Mouse (Mus musculus): ENCODE results near the gene Mgarp. TPM values are rescaled to one million over a fixed set of nuclear protein-coding genes. Genes with fewer than 3 reads are reported as not detected.
"Not testable (repeated sequence)": the region's sequence is repeated elsewhere in the genome, so short reads cannot be mapped to it uniquely, and the experiment has no call there.

Gene Mgarp
- total RNA-seq, 4 experiments from 2014 or later, result 0.85 TPM; not detected in 3

DNA sequence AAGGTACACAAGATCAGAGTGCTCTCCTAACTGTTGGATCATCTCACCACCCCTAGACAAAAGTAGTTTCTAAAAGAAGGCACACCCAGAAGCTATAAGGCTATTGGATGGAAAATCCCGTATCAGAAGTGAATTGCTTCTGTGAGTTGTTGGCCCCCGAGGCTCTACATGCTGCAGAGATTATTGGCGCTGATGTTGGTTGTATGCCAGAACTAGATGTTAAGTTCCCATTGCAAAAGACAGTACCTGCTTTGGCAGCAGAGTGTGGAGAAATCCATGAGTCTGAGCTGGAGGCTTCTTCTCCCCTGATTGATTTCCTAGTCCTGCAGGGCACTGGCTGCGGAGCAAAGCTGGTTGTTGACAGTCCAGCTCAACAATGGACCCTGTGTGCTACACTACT lies 28.5 kb downstream of the Mgarp start:
- no peak for DNase-seq (ENCODE audit: low spot score in 2 of 2)

GRCm38 (mm10) chr3:51366926-51367325 lies 29.6 kb downstream of the Mgarp start:
- no peak for DNase-seq (ENCODE audit: low spot score in 2 of 2)

- no peak for DNase-seq (ENCODE audit: low spot score in 2 of 2)
Measured at GRCm38 (mm10) chr3:51365517-51365882, 31.0 kb downstream of the Mgarp start.

- peak; percentile 50 to 54 for DNase-seq (ENCODE audit: low spot score in 2 of 2)
Measured at GRCm38 (mm10) chr3:51364703-51365516, 31.6 kb downstream of the Mgarp start.

DNA sequence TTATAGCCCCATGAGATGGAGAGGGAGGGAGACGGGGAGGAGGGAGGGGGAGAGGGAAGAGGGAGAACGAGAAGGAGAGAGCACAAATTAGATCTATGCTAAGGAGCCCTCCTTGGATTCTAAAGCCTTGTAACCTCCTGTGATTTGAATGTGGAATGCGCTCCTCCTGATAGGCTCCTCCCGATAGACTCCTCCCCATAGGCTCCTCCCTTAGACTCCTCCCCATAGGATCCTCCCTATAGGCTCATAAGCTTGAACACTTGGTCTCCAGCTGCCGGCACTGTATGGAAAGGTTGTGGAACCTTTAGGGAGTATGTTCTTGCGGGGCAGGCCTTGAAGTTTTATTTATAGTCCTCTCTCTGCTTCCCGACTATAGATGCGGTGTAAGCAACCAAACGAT lies 35.5 kb downstream of the Mgarp start:
- DNase-seq (ENCODE audit: low spot score in 2 of 2), result no peak

DNA sequence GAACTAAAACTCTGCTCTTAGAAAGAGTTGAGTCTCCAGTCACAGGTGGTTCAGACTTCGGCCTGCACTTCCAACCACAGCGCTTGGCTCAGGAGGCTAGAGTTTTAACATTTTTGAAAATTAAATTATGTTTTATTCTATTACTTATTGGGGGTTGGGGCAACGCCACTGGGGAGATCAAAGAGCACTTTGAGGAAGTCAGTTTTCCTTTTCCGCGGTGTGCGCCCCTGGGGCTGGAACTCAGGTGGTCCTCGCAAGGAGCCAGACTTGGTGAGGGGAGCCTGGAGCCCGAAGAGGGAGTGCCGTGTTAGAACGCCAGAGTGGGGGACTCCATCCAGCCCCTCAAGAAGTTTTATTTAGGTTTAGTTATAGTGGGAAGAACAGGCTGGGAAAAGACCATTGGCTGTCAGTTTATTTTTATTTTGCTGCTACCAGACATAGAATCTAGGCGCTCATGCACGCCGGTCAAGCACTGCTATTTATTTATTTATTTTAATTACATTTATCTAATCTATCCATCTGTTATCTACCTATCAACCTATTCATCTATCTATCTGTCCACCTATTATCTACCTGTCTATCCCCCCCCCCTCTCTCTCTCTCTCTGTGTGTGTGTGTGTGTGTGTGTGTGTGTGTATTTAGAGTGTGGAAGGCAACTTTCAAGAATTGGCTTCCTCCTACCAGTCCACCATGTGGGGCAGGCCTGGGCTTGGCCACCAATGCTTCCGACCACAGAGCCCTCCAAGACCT lies 36.8 kb downstream of the Mgarp start:
- no peak for DNase-seq (ENCODE audit: low spot score in 2 of 2)

DNA sequence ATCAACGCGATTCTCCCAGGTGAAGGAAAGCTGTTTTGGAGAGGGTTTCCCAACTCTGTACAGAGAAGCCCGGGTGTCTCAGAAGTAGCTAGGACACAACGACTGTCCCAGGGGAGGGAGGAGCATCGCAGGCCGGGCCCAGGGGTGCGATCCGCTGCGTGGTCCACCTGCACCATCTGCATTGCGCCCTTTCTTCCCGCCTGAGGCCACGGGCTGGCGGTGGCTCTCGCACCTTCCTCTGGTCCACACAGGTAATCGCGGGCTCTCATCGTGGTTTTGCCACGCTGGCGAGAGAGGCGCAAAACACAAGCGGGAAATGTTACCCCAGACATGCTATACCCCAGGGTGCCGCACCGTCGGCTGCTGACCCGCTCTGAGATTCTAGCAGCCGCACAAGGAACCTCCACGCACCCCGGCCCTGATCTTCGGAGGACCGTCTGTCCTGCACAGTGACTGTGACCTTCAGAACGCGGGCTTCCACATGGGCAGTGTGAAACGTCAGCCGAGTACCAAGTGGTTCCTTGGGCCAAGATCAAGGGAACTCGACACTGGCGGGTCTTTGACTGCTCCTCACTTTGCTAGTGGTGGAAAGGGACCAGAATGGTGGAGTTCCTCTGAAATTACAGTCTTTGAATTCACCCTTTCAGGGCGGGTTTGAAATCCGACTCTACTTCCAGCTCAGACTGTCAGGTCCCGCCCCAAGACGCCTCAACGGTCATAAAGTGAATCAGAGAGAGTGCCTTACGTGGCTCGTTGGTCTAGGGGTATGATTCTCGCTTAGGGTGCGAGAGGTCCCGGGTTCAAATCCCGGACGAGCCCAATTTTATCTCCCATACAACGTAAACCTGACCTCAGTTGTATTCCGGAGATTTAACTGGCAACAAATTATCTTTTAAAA lies 37.6 kb downstream of the Mgarp start:
- peak; percentile 34 to 40 for DNase-seq (ENCODE audit: low spot score in 2 of 2)

- peak; percentile 36 to 39 for DNase-seq (ENCODE audit: low spot score in 2 of 2)
Measured at GRCm38 (mm10) chr3:51358181-51358580, 38.4 kb downstream of the Mgarp start.

GRCm38 (mm10) chr3:51357624-51358023 lies 38.9 kb downstream of the Mgarp start:
- DNase-seq (ENCODE audit: low spot score in 2 of 2), result no peak

DNA sequence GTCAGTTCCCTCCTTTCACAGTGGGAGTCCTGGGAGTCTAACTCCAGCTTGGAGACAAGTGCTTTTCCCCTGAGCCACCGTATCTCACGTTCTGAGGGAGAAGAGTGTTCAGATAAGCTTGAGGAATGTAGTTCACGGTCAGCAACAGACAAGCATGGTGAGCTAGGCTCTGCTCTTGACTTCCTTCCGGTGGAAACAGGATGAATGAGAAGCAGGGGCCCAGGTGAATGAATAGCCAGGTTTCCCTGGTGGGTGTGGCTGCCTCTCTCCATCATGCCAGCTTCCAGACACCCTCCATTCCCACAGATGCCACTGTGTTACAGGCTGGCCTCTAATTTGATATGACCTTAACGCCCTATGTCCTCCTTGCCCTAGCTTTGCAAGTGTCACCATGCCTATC lies 39.5 kb downstream of the Mgarp start:
- no peak for DNase-seq (ENCODE audit: low spot score in 2 of 2)

GRCm38 (mm10) chr3:51354956-51355355 lies 41.6 kb downstream of the Mgarp start:
- DNase-seq (ENCODE audit: low spot score in 2 of 2), result not testable (repeated sequence)

GRCm38 (mm10) chr3:51354034-51354427 lies 42.5 kb downstream of the Mgarp start:
- no peak for DNase-seq (ENCODE audit: low spot score in 2 of 2)

DNA sequence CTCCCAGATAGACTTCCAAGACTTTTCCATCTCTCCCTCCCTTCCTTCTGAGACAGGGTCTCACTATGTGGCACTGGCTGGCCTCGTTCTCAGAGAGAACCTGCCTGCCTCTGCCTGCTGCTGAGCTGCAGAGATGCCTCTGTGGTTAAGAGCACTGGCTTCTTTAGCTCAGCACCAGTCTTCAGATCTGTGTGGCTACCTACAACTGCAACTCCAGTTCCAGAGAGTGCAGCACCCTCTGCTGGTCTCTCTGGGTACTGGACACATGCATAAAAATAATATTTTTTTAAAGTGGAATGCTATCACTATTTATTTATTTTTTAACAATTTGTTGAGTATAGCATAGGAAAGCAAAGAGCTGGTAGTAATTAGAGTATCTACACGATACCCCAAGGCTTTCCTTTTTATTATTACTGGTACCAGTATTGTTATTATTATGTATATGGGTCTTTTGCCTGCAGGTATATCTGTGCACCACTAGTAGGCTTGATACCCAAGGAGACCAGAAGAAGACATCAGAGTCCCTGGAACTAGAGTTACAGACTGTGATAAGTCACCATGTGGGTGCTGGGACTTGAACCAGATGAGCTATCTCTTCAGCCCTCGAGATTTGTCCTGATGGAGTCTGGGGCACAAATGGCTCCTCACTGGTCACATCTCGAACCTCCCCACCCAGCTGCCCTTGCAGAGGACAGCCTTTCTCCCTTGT lies 43.1 kb downstream of the Mgarp start:
- DNase-seq (ENCODE audit: low spot score in 2 of 2), result no peak

DNA sequence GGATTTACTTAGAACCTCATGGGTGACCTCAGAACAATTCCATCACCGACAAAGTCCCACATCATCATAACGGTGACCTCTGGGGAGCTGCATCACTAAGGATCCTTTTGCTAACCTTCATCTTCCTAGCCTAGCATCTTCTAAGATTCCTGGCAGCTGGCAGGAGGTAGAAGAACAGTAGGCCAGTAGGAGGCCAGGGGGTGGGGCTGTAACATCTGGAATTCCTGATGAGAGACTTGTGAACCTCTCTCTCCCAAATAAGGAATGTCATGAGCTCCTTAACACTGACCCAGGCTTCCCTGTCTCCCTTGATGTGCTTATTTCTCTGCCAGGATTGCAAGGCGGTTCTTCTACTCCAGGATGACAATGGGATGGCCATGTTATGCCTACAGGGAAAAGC lies 45.7 kb downstream of the Mgarp start:
- no peak for DNase-seq (ENCODE audit: low spot score in 2 of 2)

DNA sequence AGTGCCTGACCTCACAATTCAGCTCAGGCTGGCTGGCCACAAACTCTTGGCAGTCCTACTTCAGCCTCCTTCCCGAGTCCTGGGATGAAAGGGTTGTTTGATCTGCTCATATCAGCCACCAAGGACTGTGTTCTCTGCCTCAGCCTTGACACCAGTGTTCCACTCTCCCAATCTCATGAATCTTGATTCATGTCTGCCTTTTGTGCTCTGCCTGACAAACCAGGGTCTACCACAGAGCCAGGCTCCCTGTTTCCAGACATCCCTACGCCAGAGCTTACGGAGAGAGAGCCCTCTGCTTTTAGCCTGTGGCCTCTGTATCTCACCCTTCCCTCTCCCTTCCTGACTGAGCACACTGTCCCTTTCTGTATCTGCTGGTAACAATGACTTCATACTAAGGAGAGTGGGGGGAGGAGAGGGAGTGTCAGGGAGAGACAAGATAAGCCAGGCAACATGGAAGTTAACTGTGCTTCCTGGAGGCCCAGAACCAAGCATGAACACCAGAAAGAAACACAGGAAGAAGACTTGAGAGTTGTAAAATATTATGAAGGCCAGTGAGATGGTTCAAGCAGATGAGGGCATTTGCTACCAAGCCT lies 47.8 kb downstream of the Mgarp start:
- no peak for DNase-seq (ENCODE audit: low spot score in 2 of 2)

- DNase-seq (ENCODE audit: low spot score in 2 of 2), result not testable (repeated sequence)
Measured at GRCm38 (mm10) chr3:51345017-51345416, 51.5 kb downstream of the Mgarp start.

DNA sequence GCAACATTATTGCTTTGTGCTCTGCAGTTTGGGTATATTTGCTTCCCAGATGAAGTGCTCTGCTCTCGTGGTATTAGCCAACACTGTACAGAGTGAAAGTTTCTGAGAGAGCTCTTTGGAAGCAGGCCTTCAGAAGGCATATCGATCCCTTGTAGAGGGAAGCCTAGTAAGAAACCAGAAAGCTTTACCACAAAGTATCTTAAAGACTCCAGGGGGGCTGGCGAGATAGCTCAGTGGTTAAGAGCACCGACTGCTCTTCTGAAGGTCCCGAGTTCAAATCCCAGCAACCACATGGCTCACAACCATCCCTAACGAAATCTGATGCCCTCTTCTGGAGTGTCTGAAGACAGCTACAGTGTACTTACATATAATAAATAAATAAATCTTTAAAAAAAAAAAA lies 52.4 kb downstream of the Mgarp start:
- not testable (repeated sequence) for DNase-seq (ENCODE audit: low spot score in 2 of 2)

DNA sequence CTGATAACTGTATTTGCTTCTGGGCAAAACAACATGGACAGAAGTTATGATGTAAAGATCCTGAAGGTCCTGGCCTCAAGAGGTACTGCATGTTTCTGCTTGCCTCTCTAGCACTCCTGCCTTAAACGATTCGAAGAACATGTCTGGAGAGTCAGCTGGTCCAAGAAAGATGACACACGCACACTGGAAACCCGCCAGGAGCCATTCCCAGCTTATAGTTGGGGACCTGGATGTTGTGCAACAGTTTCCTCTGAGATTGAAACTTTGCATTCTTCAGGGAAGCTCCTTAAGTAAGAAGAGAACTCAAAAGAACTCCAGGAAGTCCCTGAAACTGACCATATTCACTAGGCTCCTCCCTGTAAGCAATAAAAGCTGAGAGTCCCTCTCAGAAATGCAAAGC lies 53.3 kb downstream of the Mgarp start:
- no peak for DNase-seq (ENCODE audit: low spot score in 2 of 2)

- no peak for DNase-seq (ENCODE audit: low spot score in 2 of 2)
Measured at GRCm38 (mm10) chr3:51342152-51342551, 54.4 kb downstream of the Mgarp start.

DNA sequence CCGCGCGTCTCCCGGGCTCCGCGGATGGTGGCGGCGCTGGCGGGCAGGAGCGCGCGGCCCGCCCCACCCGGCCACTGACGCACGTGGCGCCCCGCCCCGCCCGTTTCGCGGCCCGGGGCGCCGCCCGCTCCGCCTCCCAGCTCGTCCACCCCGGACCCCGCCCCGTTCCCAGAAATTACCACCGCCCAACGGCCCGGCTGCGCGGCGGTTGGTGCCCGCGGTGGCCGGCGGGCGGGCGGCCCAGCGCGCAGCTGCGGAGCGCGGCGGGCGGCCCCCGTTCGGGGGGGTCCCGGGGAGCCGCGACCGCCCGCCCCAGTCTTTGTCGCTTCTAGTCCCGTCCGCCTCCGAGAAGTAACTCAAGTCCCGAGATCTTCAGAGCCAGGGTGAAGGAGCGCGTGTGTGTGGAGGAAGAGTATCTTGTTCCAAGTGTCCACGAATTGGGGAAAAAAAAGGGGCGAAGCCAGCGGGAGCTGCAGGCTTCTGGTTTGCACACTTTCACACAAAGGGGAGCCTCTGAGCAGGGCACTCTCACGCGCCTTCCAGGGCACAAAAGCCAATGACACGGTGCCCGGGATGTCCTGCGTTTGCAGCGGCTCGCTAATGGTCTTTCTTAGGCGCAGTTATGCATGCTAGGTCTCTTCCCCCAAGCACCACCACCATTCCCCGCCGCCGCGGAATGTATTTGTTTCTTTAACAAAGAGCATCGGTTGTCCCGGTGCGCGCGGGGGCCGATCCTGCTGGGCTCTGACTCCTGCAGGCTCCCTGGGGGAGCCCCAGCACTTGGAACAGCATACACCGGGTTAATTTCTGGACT lies 55.1 kb downstream of the Mgarp start:
- DNase-seq (ENCODE audit: low spot score in 2 of 2), result peak; percentile 82 to 89
